Mouse (Mus musculus) testis, adult 2 months (tissue): ENCODE measurements around the gene Bcap31.

ENCODE experiments used
- CTCF ChIP-seq: fragments of 200-500 bp; IDR thresholded peaks from 2 replicates; pipeline ENCODE4 v1.5.1; 2012; ENCODE audit warnings: low read depth, mild to moderate bottlenecking, inconsistent platforms, low read length, moderate library complexity; ENCODE audit not compliant: control insufficient read depth, insufficient read depth, insufficient replicate concordance
- POLR2A ChIP-seq: fragments of 200-500 bp; IDR thresholded peaks from 2 replicates; pipeline ENCODE4 v1.6.1; 2012; ENCODE audit warnings: low read depth, mild to moderate bottlenecking, inconsistent platforms, low read length, moderate library complexity; ENCODE audit not compliant: control insufficient read depth

GRCm38 (mm10) chrX:73639901-73640469, 76.0 kb downstream of the Bcap31 start:
- TF ChIP-seq CTCF (no peak), POLR2A (no peak)
